Mouse (Mus musculus): ENCODE measurements around the gene Plekhg5.

DNA sequence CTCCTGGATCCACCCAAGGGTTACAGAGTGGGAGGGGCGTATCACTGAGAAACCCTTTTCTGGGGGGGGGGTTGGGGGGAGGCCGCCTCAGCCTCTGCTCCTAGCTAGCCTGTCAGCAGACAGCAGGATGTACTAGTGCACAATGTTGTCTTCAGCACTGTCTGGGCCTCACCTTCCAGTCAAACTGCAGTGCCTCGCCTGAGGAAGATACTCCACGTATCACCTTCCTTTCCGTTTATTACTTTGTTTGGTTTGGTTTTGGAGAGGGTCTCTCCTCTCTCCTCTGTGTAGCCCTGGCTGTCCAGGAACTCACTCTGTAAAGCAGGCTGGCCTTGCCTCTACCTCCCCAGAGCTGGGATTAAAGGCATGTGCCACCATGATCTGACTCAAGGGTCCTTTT is 60.9 kb downstream of the Plekhg5 start:
- TF ChIP-seq BHLHE40 (IDR thresholded peaks at IDR 0.05; ENCODE audit: low read depth, low read length) (no peak), CHD1 (IDR thresholded peaks at IDR 0.05; ENCODE audit: low read depth, low read length) (no peak), RCOR1 (conservative IDR thresholded peaks at IDR 0.05; ENCODE audit: low read depth, low read length) (no peak), ZNF384 (IDR thresholded peaks at IDR 0.05; ENCODE audit: low read depth, low read length) (no peak), JUND (conservative IDR thresholded peaks at IDR 0.05; ENCODE audit: low read depth, low read length) (no peak), POLR2A (IDR thresholded peaks at IDR 0.05; ENCODE audit: low read depth, low read length) (no peak), EP300 (IDR thresholded peaks at IDR 0.05; ENCODE audit: low read length) (no peak)
